Mouse (Mus musculus): ENCODE results near the gene Zfp710.
"Not testable (repeated sequence)": the region's sequence is repeated elsewhere in the genome, so short reads cannot be mapped to it uniquely, and the experiment has no call there.

Gene Zfp710

GRCm38 (mm10) chr7:80026990-80027635 is 2.5 kb downstream of the Zfp710 start:
- peak; percentile 51 to 53 for DNase-seq

GRCm38 (mm10) chr7:80027636-80028417 is 3.2 kb downstream of the Zfp710 start:
- DNase-seq = peak; percentile 22 to 39

- DNase-seq = peak; percentile 61 to 62
These were observed 3.8 kb downstream of the Zfp710 start for GRCm38 (mm10) chr7:80028418-80028720.

GRCm38 (mm10) chr7:80030009-80030408 is 5.4 kb downstream of the Zfp710 start:
- no peak for DNase-seq

DNA sequence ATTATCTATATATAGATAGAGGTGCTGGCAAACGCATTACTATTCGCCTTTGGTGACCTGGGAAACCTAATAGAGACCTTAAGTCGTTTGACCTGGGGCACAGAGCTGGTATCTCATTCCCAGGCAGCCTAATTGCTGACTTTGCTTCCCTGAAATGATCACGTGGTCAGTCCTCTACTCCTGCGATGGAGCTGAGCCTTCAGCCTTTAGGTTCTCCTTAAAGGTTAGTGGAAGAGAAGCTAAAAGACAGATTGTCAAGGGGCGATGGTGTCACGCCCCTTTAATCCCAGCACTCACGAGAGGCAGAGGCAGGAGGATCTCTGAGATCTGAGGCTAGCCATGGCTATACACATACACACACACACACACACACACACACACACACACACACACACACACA is 5.9 kb downstream of the Zfp710 start:
- no peak for DNase-seq

- no peak for DNase-seq
These were observed 6.4 kb downstream of the Zfp710 start for GRCm38 (mm10) chr7:80030987-80031386.

GRCm38 (mm10) chr7:80031478-80031877 is 6.9 kb downstream of the Zfp710 start:
- no peak for DNase-seq

GRCm38 (mm10) chr7:80032216-80033052 is 7.8 kb downstream of the Zfp710 start:
- DNase-seq = no peak

GRCm38 (mm10) chr7:80033064-80033717 is 8.6 kb downstream of the Zfp710 start:
- no peak for DNase-seq

DNA sequence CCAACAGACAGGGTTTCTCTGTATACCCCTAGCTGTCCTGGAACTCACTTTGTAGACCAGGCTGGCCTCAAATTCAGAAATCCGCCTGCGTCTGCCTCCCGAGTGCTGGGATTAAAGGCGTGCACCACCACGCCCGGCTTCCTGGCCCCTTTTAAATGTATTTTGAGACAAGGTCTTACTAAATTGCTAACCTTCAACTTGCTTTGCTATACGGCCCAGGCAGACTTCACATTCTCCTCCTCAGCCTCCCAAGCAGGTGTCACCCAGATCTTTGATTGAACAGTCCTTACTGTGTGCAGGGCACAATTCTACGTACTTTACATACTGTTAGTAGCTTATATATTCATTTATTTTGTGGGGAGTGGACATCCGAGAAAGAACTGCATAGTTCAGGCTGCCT is 9.2 kb downstream of the Zfp710 start:
- DNase-seq = no peak

- no peak for DNase-seq
These were observed 10.5 kb downstream of the Zfp710 start for GRCm38 (mm10) chr7:80035086-80035485.

DNA sequence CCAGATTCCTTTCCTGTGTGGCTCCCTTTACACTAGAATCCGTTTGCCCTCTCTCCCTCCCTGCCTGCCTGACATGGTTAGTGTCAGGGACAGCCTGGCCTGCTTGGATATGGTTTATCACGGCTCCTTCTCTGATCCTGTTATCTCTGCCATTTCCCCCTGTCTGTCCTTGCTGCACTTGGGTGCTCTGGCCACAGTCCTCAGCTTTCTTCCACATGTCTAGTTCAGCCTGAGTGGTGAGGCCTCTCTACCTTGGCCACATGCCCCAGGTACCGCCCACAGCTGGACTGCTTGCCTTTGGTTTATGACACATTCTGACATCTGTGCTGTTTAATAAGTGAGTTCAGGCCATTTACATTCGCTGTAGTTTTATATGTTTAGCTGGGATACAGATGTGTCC is 11.1 kb downstream of the Zfp710 start:
- DNase-seq = no peak

GRCm38 (mm10) chr7:80039699-80040098 is 15.1 kb downstream of the Zfp710 start:
- DNase-seq = no peak

DNA sequence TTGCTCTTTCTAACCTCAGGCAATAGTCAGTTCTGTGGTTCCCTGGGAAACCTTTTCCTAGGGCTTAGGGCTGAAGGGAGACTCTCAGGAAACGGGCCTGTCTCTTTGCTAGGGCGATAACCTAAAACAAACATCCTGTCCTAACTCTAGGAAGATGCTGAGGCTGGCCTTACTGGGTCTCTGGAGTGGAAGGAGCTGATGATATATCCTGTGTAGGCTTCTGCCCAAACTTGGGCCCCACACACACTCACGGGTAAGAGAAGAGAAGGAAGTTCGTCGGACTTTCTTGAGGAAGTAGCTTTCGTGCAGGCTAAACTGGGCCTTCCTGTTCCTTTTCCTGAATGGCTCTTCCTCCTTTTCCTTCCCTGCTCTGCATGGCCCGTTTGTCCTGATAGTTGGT is 19.6 kb downstream of the Zfp710 start:
- DNase-seq = no peak

- no peak for DNase-seq
These were observed 22.4 kb downstream of the Zfp710 start for GRCm38 (mm10) chr7:80047041-80047440.

DNA sequence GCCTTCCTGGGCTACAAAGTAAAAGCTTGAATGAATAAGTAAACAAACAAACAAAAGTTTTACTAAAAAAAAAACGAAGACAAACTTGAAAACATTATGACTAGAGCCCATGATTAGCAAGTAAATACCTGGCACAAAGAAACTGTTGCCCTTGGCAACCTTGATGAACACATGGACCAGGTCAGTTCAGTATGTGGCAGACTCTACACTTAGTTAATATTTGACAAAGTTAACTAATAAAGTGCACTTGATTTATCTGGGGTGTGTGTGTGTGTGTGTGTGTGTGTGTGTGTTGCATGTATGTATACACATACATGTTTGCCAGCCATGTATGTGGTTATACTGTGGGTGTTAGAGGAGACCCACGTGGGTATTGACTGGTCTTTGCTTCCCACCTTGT is 25.1 kb downstream of the Zfp710 start:
- no peak for DNase-seq

GRCm38 (mm10) chr7:80050382-80050781 is 25.8 kb downstream of the Zfp710 start:
- not testable (repeated sequence) for DNase-seq

- no peak for DNase-seq
These were observed 27.2 kb downstream of the Zfp710 start for GRCm38 (mm10) chr7:80051835-80052234.

DNA sequence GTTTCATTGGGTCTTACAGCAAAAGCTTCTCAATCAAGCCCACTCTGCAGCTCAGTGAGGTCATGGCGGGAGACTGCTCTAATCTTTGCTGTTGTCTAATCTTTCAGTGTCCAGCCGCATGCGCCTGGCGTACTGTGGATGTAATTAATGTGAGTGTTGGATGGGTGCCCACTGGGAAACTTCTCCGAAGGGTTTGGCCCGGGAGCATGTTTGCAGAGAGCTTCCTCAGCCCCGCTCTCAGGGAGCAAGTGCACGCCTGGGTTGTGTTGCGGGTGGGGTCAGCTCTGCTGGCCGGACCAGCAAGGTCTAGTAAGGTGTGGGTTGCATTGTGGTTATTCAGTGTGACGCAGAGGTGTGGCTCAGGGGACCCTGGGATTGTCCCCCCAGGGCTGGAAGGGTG is 27.6 kb downstream of the Zfp710 start:
- DNase-seq = no peak

GRCm38 (mm10) chr7:80053147-80053546 is 28.5 kb downstream of the Zfp710 start:
- no peak for DNase-seq

DNA sequence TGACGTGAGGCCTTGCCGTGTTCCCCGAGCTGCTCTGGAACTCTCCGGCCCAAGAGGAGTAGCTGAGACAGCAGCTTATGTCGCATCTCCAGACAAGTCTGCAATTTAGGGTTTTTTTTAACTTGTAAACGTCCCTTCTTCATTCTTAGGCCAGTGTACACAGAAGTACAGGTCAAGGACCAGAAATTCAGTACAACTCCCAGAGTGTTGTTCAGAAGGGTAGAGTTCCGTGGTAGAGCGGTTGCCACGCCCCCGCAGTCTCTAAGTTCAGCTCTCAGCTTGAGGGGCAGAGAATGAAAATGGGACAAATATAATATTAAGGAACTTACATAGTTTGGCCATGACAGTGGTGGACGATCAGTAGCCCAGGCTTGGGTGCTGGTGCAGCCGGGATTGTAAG is 31.2 kb downstream of the Zfp710 start:
- no peak for DNase-seq

DNA sequence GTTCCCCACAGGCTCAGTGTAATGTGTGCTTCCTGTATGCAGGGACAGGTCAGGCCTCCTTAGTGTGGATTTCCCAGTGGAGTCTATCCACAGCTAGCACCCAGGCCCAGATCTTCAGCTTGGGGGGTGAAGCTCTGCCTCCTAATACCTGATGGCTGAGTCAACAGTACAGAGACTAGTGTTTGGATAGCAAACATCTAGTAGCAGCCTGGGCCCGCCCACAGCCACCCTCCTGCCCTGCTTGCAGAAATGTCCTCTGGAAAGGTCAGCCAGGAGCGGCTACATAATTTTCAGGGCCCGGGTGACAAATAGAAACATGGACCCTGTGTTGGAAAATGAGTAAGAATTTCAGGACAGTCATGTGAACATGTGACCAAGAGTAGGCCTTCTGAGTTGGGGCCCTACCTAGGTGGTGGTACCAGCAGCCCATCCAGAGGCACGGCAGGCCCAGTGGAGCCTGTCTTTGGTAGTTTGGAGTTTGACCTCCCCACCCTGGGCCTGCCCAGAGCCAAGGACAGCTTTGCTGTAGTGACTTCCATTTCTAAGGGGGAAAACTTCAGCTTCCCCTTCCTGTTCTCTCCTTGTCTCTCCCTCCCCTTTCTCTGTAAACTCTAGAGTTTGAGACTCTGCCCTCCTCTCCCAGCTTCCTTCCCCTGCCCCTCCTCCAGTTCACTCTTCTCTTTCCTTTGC is 32.5 kb downstream of the Zfp710 start:
- DNase-seq = no peak

GRCm38 (mm10) chr7:80057781-80058180 is 33.2 kb downstream of the Zfp710 start:
- DNase-seq = peak in 1 of 2 experiments; percentile 40

All from cerebellum, postnatal 36 days (tissue).